Mouse (Mus musculus) liver, embryonic 14 days (tissue): ENCODE measurements around the gene Zfp385c. TPM values are rescaled to one million over a fixed set of nuclear protein-coding genes. Genes with fewer than 3 reads are reported as not detected.

Source experiments
- polyA plus RNA-seq: library from polyadenylated mRNA; depleted of rRNA; stranded (reverse); fragments of >200 nt; gene quantifications from 2 replicates; pipeline ENCODE4 v1.2.3, GENCODE M21; 2012; rRNA removed

Zfp385c gene
- 0.01 TPM in 1 of 2 replicates, not detected in the other for polyA plus RNA-seq

DNA sequence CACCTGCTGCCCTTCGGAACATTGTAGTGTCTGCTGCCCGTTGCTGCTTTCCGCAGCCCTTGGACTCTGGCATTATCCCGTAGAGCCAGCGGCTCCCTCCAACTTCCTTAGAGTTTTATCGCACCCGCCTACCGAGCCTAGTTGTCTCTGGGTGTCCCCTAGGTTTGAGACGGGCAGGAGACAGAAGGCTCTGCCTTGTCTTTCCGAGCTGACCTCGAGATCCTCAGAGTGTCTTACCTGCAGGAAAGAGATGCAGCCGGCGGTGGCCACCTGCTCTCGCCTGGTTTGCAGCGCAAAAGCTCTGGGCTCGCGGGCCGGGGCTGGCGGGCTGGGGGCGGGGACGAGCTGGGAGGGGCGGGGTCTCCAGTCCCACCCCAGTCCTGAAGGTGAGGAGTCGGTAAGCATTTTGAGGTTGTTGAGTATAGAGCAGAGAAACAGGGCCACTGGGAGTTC lies at the start of gene Zfp385c:
Gene Zfp385c, minus strand, starts transcription at position 292 of the 453 bp plus-strand sequence.

DNA sequence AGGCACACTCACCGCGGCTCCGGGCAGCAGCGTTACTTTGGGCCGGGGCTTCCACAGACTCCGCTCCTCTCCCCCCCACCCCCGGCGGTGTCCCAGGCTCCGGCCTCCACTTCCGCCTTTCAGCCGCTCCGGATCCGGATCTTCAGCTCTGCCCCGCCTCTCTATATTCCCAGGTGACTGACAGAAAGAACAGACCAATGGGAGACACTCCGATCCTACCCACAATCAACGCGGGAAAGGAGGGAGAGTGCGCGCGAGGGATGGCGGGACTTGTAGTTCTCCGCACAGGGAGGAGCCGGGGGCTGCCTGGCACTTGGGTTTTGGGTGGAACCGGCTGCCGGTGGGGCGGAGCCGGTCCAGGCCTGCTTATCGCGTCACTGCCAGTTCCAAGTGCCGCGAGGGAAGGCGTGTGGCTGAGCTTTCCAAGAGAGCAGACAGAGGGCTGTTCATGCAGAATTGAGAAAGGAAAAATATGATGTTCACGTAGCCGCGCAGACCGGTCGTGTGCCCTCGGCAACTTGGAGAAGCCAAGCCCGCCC lies 45.9 kb upstream of the Zfp385c start, which contains the start of gene Rab5c:
Gene Rab5c, minus strand, starts transcription at position 150 of the 539 bp plus-strand sequence.

GRCm38 (mm10) chr11:100713735-100714533 lies 21.7 kb upstream of the Zfp385c start, which contains the start of gene Hspb9:
TSS of gene Hspb9 (plus strand) at chr11:100713850.

GRCm38 (mm10) chr11:100711783-100712615 lies 19.7 kb upstream of the Zfp385c start, which contains the start of gene Kat2a:
TSS of gene Kat2a (minus strand) at chr11:100712465.

GRCm38 (mm10) chr11:100703851-100704531 lies 11.7 kb upstream of the Zfp385c start, which contains the start of gene Dhx58:
TSS of gene Dhx58 (minus strand) at chr11:100704271.

GRCm38 (mm10) chr11:100619982-100620381 lies 72.3 kb downstream of the Zfp385c start, which contains the start of gene Dnajc7:
TSS of gene Dnajc7 (minus strand) at chr11:100620168.

DNA sequence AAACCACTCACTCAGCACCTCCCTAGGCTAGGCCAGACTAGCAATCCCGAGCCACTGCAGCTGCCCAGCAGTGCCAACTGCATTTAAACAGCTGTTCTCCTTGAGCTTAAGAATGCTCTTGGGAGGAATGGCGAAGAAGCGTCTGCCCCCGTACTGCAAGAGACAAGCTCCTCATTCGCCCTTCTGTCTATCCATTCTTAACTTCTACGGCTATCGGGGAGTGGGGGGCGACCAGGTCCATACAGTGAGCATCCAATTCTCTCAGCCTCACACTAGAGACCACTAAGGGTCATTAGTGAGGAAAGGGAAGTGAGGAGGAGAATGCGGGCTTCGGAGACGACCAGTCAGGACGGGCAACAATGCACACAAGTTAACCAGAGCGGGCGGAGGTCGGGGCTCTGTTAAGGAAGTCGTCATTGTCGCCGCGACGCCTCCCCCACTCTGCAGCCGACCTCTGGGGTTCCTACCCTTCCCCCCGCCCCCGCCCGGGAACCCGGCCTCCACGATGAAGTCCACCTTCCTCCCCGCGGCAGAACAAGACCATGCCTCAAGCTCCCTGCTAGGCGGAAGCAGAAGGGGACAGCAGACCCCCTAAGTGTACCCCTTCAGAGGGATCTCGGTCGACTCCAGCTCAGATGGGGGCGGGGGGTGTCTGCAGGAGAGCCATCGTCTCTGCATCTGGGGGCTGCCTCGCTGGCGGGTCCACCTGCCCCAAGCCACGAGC lies 73.3 kb downstream of the Zfp385c start, which contains the start of gene Nkiras2:
Gene Nkiras2, plus strand, starts transcription at position 484 of the 724 bp plus-strand sequence.

Other genes starting within 250 kb of the Zfp385c start
- gene Klhl11, start 219.7 kb downstream of the Zfp385c start, polyA plus RNA-seq = 1.5 and 1.6 TPM in 2 replicates
- gene Acly, start 164.5 kb downstream of the Zfp385c start, polyA plus RNA-seq = 41.9 and 48.7 TPM in 2 replicates
- 0.01 and 0.03 TPM in 2 replicates for gene Ttc25, start 146.8 kb downstream of the Zfp385c start, polyA plus RNA-seq
- gene Cnp, start 117.6 kb downstream of the Zfp385c start, polyA plus RNA-seq = 5.7 and 6.5 TPM in 2 replicates
- gene Nkiras2, start 73.2 kb downstream of the Zfp385c start, polyA plus RNA-seq = 13.4 and 15.3 TPM in 2 replicates
- gene Dnajc7, start 72.3 kb downstream of the Zfp385c start, polyA plus RNA-seq = 69.6 and 74.3 TPM in 2 replicates
- gene Dhx58, start 11.8 kb upstream of the Zfp385c start, polyA plus RNA-seq = 1.7 and 2.4 TPM in 2 replicates
- 12.3 and 13.4 TPM in 2 replicates for gene Kat2a, start 20.0 kb upstream of the Zfp385c start, polyA plus RNA-seq
- not detected in 2 replicates for gene Hspb9, start 21.4 kb upstream of the Zfp385c start, polyA plus RNA-seq
- gene Rab5c, start 45.8 kb upstream of the Zfp385c start, polyA plus RNA-seq = 91.8 and 106 TPM in 2 replicates
- gene Kcnh4, start 67.5 kb upstream of the Zfp385c start, polyA plus RNA-seq = not detected in 2 replicates
- not detected in 2 replicates for gene Hcrt, start 70.5 kb upstream of the Zfp385c start, polyA plus RNA-seq
- gene Ghdc, start 78.5 kb upstream of the Zfp385c start, polyA plus RNA-seq = 1.9 and 2.3 TPM in 2 replicates
- 11.0 and 13.0 TPM in 2 replicates for gene Stat5b, start 158.3 kb upstream of the Zfp385c start, polyA plus RNA-seq
- gene Stat5a, start 166.9 kb upstream of the Zfp385c start, polyA plus RNA-seq = 6.8 and 8.9 TPM in 2 replicates
- 17.2 and 19.3 TPM in 2 replicates for gene Stat3, start 247.1 kb upstream of the Zfp385c start, polyA plus RNA-seq